Mouse (Mus musculus) MEL (cell line): ENCODE measurements around the gene Rbbp6. TPM values are rescaled to one million over a fixed set of nuclear protein-coding genes. Genes with fewer than 3 reads are reported as not detected.

ENCODE experiments used
- DNase-seq: peaks from one replicate; pipeline ENCODE4 v3.0.0; 2011; ENCODE audit warnings: low read depth, low spot score
- H3K27ac ChIP-seq: 2 replicates; pipeline ENCODE4 v1.5.1; 2012; ENCODE audit warnings: low read depth, mild to moderate bottlenecking, control low read depth, low read length, moderate library complexity; ENCODE audit not compliant: control insufficient read depth
- H3K27me3 ChIP-seq, 2 experiments: fragments of 150-350 bp in 1 of 2; sonication (generic) in 1 of 2; 2 replicates each; pipeline ENCODE4 v1.6.1; 2012; ENCODE audit warnings: low read length in 2 of 2, mild to moderate bottlenecking in 2 of 2, improper control_type of control experiment in 1 of 2, moderate library complexity in 1 of 2; ENCODE audit not compliant: insufficient read depth in 2 of 2, control insufficient read depth in 1 of 2
- H3K36me3 ChIP-seq, 2 experiments: 2 replicates each; pipeline ENCODE4 v1.6.1; 2012 to 2014; ENCODE audit warnings: low read length in 2 of 2, improper control_type of control experiment in 1 of 2, inconsistent platforms in 1 of 2, mild to moderate bottlenecking in 1 of 2; ENCODE audit not compliant: insufficient read depth in 2 of 2, control insufficient read depth in 1 of 2
- H3K4me1 ChIP-seq, 2 experiments: fragments of 150-350 bp in 1 of 2; sonication (generic) in 1 of 2; 2 replicates each; pipeline ENCODE4 v1.6.1; 2012; ENCODE audit warnings: low read length in 2 of 2, improper control_type of control experiment in 1 of 2, mild to moderate bottlenecking in 1 of 2; ENCODE audit not compliant: insufficient read depth in 2 of 2, control insufficient read depth in 1 of 2
- H3K4me3 ChIP-seq, 2 experiments: fragments of 150-350 bp in 1 of 2; sonication (generic) in 1 of 2; 2 replicates each; pipeline ENCODE4 v1.5.1; 2012; ENCODE audit warnings: low read depth in 2 of 2, low read length in 2 of 2, mild to moderate bottlenecking in 2 of 2, moderate library complexity in 2 of 2, control low read depth in 1 of 2, improper control_type of control experiment in 1 of 2; ENCODE audit not compliant: control insufficient read depth in 1 of 2, insufficient read depth in 1 of 2
- H3K79me2 ChIP-seq: 2 replicates; pipeline ENCODE4 v1.6.1; 2012; ENCODE audit warnings: mild to moderate bottlenecking, low read length, moderate library complexity; ENCODE audit not compliant: control insufficient read depth, poor library complexity, insufficient read depth
- H3K9ac ChIP-seq: 2 replicates; pipeline ENCODE4 v1.6.1; 2012; ENCODE audit warnings: low read depth, mild to moderate bottlenecking, control low read depth, low read length, moderate library complexity; ENCODE audit not compliant: control insufficient read depth, poor library complexity, severe bottlenecking
- H3K9me3 ChIP-seq: fragments of 150-350 bp; sonication (generic); replicated peaks from 2 replicates; pipeline ENCODE4 v1.6.1; 2012; ENCODE audit warnings: mild to moderate bottlenecking, low read length, improper control_type of control experiment, moderate library complexity; ENCODE audit not compliant: insufficient read depth
- CHD2 ChIP-seq: IDR thresholded peaks from 2 replicates; pipeline ENCODE4 v1.6.1; 2011; ENCODE audit warnings: low read length, improper control_type of control experiment
- CTCF ChIP-seq, 3 experiments: IDR thresholded peaks in 2 of 3; conservative IDR thresholded peaks in 1 of 3; 2 replicates each; pipeline ENCODE4 v1.5.1; 2011 to 2012; ENCODE audit warnings: low read length in 3 of 3, low read depth in 2 of 3, mild to moderate bottlenecking in 2 of 3, improper control_type of control experiment in 1 of 3, inconsistent platforms in 1 of 3, mixed read lengths in 1 of 3, moderate library complexity in 1 of 3; ENCODE audit not compliant: control insufficient read depth in 1 of 3, insufficient read depth in 1 of 3, poor library complexity in 1 of 3, severe bottlenecking in 1 of 3
- E2F4 ChIP-seq: IDR thresholded peaks from 2 replicates; pipeline ENCODE4 v1.6.1; 2011; ENCODE audit warnings: low read depth, low read length, improper control_type of control experiment, borderline replicate concordance
- EP300 ChIP-seq, 2 experiments: IDR thresholded peaks; 2 replicates each; pipeline ENCODE4 v1.6.1; 2011; ENCODE audit warnings: improper control_type of control experiment in 2 of 2, low read length in 2 of 2, low read depth in 1 of 2, mild to moderate bottlenecking in 1 of 2
- HCFC1 ChIP-seq: IDR thresholded peaks from 2 replicates; pipeline ENCODE4 v1.6.1; 2012; ENCODE audit warnings: low read depth, mild to moderate bottlenecking, inconsistent platforms, low read length, improper control_type of control experiment, moderate library complexity
- KAT2A ChIP-seq: conservative IDR thresholded peaks from 2 replicates; pipeline ENCODE4 v1.6.1; 2012; ENCODE audit warnings: low read depth, low read length, improper control_type of control experiment, inconsistent platforms
- MAFK ChIP-seq: IDR thresholded peaks from 2 replicates; pipeline ENCODE4 v1.6.1; 2011; ENCODE audit warnings: low read depth, mild to moderate bottlenecking, low read length, improper control_type of control experiment, borderline replicate concordance
- MAX ChIP-seq: IDR thresholded peaks from 2 replicates; pipeline ENCODE4 v1.6.1; 2011; ENCODE audit warnings: low read length, improper control_type of control experiment
- MAZ ChIP-seq: IDR thresholded peaks from 2 replicates; pipeline ENCODE4 v1.6.1; 2012; ENCODE audit warnings: low read depth, mild to moderate bottlenecking, inconsistent platforms, low read length, improper control_type of control experiment
- MEF2A ChIP-seq: IDR thresholded peaks from 2 replicates; pipeline ENCODE4 v1.6.1; 2014; ENCODE audit warnings: low read depth, mild to moderate bottlenecking, inconsistent platforms, low read length, improper control_type of control experiment; ENCODE audit not compliant: poor library complexity, insufficient replicate concordance, severe bottlenecking; ENCODE audit errors: extremely low read depth
- MYB ChIP-seq: IDR thresholded peaks from 2 replicates; pipeline ENCODE4 v1.6.1; 2011; ENCODE audit warnings: mild to moderate bottlenecking, low read depth, low read length, improper control_type of control experiment
- MYC ChIP-seq: IDR thresholded peaks from 2 replicates; pipeline ENCODE4 v1.6.1; 2011; ENCODE audit warnings: low read depth, mild to moderate bottlenecking, low read length, improper control_type of control experiment, moderate library complexity
- NRF1 ChIP-seq: IDR thresholded peaks from 2 replicates; pipeline ENCODE4 v1.6.1; 2014; ENCODE audit warnings: low read depth, mild to moderate bottlenecking, inconsistent platforms, low read length, improper control_type of control experiment, moderate library complexity; ENCODE audit not compliant: poor library complexity, insufficient read depth, severe bottlenecking
- POLR2A ChIP-seq, 2 experiments: IDR thresholded peaks; 2 replicates each; pipeline ENCODE4 v1.6.1; 2011 to 2012; ENCODE audit warnings: low read length in 2 of 2, mild to moderate bottlenecking in 2 of 2, control low read depth in 1 of 2, improper control_type of control experiment in 1 of 2, low read depth in 1 of 2, moderate library complexity in 1 of 2; ENCODE audit not compliant: control insufficient read depth in 1 of 2, insufficient read depth in 1 of 2, poor library complexity in 1 of 2
- TBP ChIP-seq: IDR thresholded peaks from 2 replicates; pipeline ENCODE4 v1.8.0; 2011; ENCODE audit warnings: low read depth, low read length, improper control_type of control experiment
- TCF12 ChIP-seq: IDR thresholded peaks from 2 replicates; pipeline ENCODE4 v1.6.1; 2014; ENCODE audit warnings: low read depth, mild to moderate bottlenecking, inconsistent platforms, low read length, improper control_type of control experiment, moderate library complexity
- UBTF ChIP-seq: IDR thresholded peaks from 2 replicates; pipeline ENCODE4 v1.6.1; 2012; ENCODE audit warnings: low read depth, mild to moderate bottlenecking, inconsistent platforms, low read length, improper control_type of control experiment, moderate library complexity, borderline replicate concordance; ENCODE audit not compliant: insufficient read depth
- USF1 ChIP-seq: IDR thresholded peaks from 2 replicates; pipeline ENCODE4 v1.6.1; 2014; ENCODE audit warnings: low read depth, mild to moderate bottlenecking, inconsistent platforms, low read length, improper control_type of control experiment, moderate library complexity
- ZKSCAN1 ChIP-seq: IDR thresholded peaks from 2 replicates; pipeline ENCODE4 v1.6.1; 2012; ENCODE audit warnings: low read depth, mild to moderate bottlenecking, inconsistent platforms, low read length, improper control_type of control experiment, moderate library complexity
- ZMIZ1 ChIP-seq: IDR thresholded peaks from 2 replicates; pipeline ENCODE4 v1.6.1; 2012; ENCODE audit warnings: low read depth, mild to moderate bottlenecking, inconsistent platforms, low read length, improper control_type of control experiment, moderate library complexity
- ZNF384 ChIP-seq: IDR thresholded peaks from 2 replicates; pipeline ENCODE4 v1.6.1; 2012; ENCODE audit warnings: low read depth, mild to moderate bottlenecking, inconsistent platforms, low read length, improper control_type of control experiment
- polyA plus RNA-seq, 2 experiments: library from polyadenylated mRNA; stranded (reverse) in 1 of 2; unstranded in 1 of 2; fragments of >175 nt in 1 of 2; fragments of >200 nt in 1 of 2; gene quantifications; 2 replicates each; pipeline versions ENCODE4 v1.2.1 to v1.2.4; 2012; ENCODE audit warnings: low replicate concordance in 2 of 2, low read depth in 1 of 2; ENCODE audit not compliant: insufficient read length in 2 of 2, insufficient read depth in 1 of 2, missing spikeins in 1 of 2
- total RNA-seq: library from RNA; depleted of rRNA; stranded (reverse); fragments of 300-350 nt; gene quantifications from 2 replicates; pipeline ENCODE4 v1.2.3, GENCODE M21; 2012

Gene Rbbp6
- total and polyA plus RNA-seq, 3 experiments = 22.7 to 70.6 TPM; not detected in 1

GRCm38 (mm10) chr7:122949268-122949667 is 16.2 kb upstream of the Rbbp6 start:
- Histone ChIP-seq H3K79me2 (no peaks in the 10 kb centered on the region), H3K36me3 (peaks cover 0 to under 1% of the 10 kb centered on the region in 2 experiments; a peak in 2 of 4 replicates), H3K4me1 (peaks cover 5 to 6% of the 10 kb centered on the region in 2 experiments; a peak in 3 of 4 replicates), H3K27me3 (no peaks in the 10 kb centered on the region), H3K9me3 (no peaks in the 10 kb centered on the region), H3K9ac (no peak overlapping the region), H3K27ac (no peak overlapping the region), H3K4me3 (no peak overlapping the region)
- no peak for DNase-seq
- TF ChIP-seq USF1 = no peak
- no peak for TF ChIP-seq ZKSCAN1
- no peak for TF ChIP-seq NRF1
- no peak for TF ChIP-seq MYB
- TF ChIP-seq ZMIZ1 = no peak
- no peak for TF ChIP-seq POLR2A (IDR thresholded peaks at IDR 0.05; ENCODE audit: control insufficient read depth in 1 of 2, insufficient read depth in 1 of 2, low read depth in 1 of 2, low read length in 2 of 2, poor library complexity in 1 of 2)
- TF ChIP-seq KAT2A = no peak
- TF ChIP-seq UBTF = no peak
- no peak for TF ChIP-seq ZNF384
- TF ChIP-seq MEF2A = no peak
- TF ChIP-seq E2F4 = no peak
- TF ChIP-seq MAX = no peak
- no peak for TF ChIP-seq MAZ
- no peak for TF ChIP-seq TCF12
- TF ChIP-seq TBP = no peak
- TF ChIP-seq HCFC1 = no peak
- no peak for TF ChIP-seq CHD2
- TF ChIP-seq EP300 (IDR thresholded peaks at IDR 0.05; ENCODE audit: low read depth in 1 of 2, low read length in 2 of 2) = no peak
- no peak for TF ChIP-seq MYC
- no peak for TF ChIP-seq CTCF (IDR thresholded peaks at IDR 0.05 in 2 of 3, conservative IDR thresholded peaks at IDR 0.05 in 1 of 3; ENCODE audit: control insufficient read depth in 1 of 3, insufficient read depth in 1 of 3, low read depth in 2 of 3, low read length in 3 of 3, poor library complexity in 1 of 3, severe bottlenecking in 1 of 3)

GRCm38 (mm10) chr7:122951464-122951863 is 14.0 kb upstream of the Rbbp6 start:
- Histone ChIP-seq H3K4me1 (peaks cover 6 to 15% of the 10 kb centered on the region in 2 experiments; a peak in 3 of 4 replicates), H3K4me3 (no peak overlapping the region), H3K27ac (no peak overlapping the region), H3K79me2 (no peaks in the 10 kb centered on the region), H3K36me3 (peaks cover 0 to 10% of the 10 kb centered on the region in 2 experiments; a peak in 2 of 4 replicates), H3K9ac (no peak overlapping the region), H3K9me3 (no peaks in the 10 kb centered on the region), H3K27me3 (no peaks in the 10 kb centered on the region)
- no peak for DNase-seq
- TF ChIP-seq KAT2A (no peak), MAFK (peak; percentile 56; the same call in 1 of the 2 replicates)
